Mouse (Mus musculus) midbrain, embryonic 15.5 days (tissue): Measurements from ENCODE around the gene Cd101. TPM values are rescaled to one million over a fixed set of nuclear protein-coding genes. Genes with fewer than 3 reads are reported as not detected.

Source experiments
- ATAC-seq: fragments of 200-750 bp; cut with Nextera tagmentation; replicated peaks from 2 replicates; pipeline ENCODE4 v1.8.0; 2017; ENCODE audit warnings: moderate TSS enrichment
- H3K27ac ChIP-seq: fragments of 300-500 bp; sonication (generic); 2 replicates; pipeline ENCODE4 v1.5.1; 2015; ENCODE audit warnings: mild to moderate bottlenecking, inconsistent platforms
- H3K27me3 ChIP-seq: fragments of 300-500 bp; sonication (generic); replicated peaks from 2 replicates; pipeline ENCODE4 v1.6.1; 2015; ENCODE audit warnings: inconsistent platforms
- H3K36me3 ChIP-seq: fragments of 300-500 bp; sonication (generic); replicated peaks from 2 replicates; pipeline ENCODE4 v1.6.1; 2015; ENCODE audit warnings: inconsistent platforms
- H3K4me1 ChIP-seq: fragments of 300-500 bp; sonication (generic); 2 replicates; pipeline ENCODE4 v1.6.1; 2015; ENCODE audit warnings: inconsistent platforms
- H3K4me2 ChIP-seq: fragments of 300-500 bp; sonication (generic); 2 replicates; pipeline ENCODE4 v1.6.1; 2015; ENCODE audit warnings: inconsistent platforms, mild to moderate bottlenecking, moderate library complexity
- H3K4me3 ChIP-seq: fragments of 300-500 bp; sonication (generic); 2 replicates; pipeline ENCODE4 v1.5.1; 2015; ENCODE audit warnings: mild to moderate bottlenecking, inconsistent platforms
- H3K9ac ChIP-seq: fragments of 300-500 bp; sonication (generic); 2 replicates; pipeline ENCODE4 v1.6.1; 2015; ENCODE audit warnings: mild to moderate bottlenecking, inconsistent platforms
- H3K9me3 ChIP-seq: fragments of 300-500 bp; sonication (generic); 2 replicates; pipeline ENCODE4 v1.6.1; 2016; ENCODE audit warnings: inconsistent platforms
- WGBS: fragments of 180-500 bp; shearing (Covaris S2); methylation state at CpG from one replicate; pipeline ENCODE4 v1.1.7; 2015; ENCODE audit warnings: mixed read lengths; 5-methylcytosine and 5-hydroxymethylcytosine counted together
- polyA plus RNA-seq: library from polyadenylated mRNA; unstranded; fragments of >200 nt; fragmentation: Nextera tagmentation; extraction: Ambion mirVana; gene quantifications from 2 replicates; pipeline ENCODE4 v1.2.1, GENCODE M21; 2015

Gene Cd101
- polyA plus RNA-seq, 1 experiment from 2014 or later, result not detected

- Histone ChIP-seq H3K4me3 (no peak overlapping the region), H3K9me3 (no peaks in the 10 kb centered on the region), H3K36me3 (no peaks in the 10 kb centered on the region), H3K4me1 (no peaks in the 10 kb centered on the region), H3K4me2 (no peak overlapping the region), H3K27ac (no peak overlapping the region), H3K9ac (no peak overlapping the region), H3K27me3 (no peaks in the 10 kb centered on the region)
- ATAC-seq, result no peak
- 94% methylated on average over 7 of the region's 7 CpGs for WGBS
Measured at GRCm38 (mm10) chr3:101061865-101062585, 32.7 kb upstream of the Cd101 start.

GRCm38 (mm10) chr3:101059214-101059613, 29.9 kb upstream of the Cd101 start:
- Histone ChIP-seq H3K27ac (no peak overlapping the region), H3K9me3 (no peaks in the 10 kb centered on the region), H3K4me3 (no peak overlapping the region), H3K9ac (no peak overlapping the region), H3K36me3 (no peaks in the 10 kb centered on the region), H3K27me3 (no peaks in the 10 kb centered on the region), H3K4me1 (no peaks in the 10 kb centered on the region), H3K4me2 (no peak overlapping the region)
- ATAC-seq, result no peak
- 82% methylated on average over 4 of the region's 4 CpGs for WGBS

DNA sequence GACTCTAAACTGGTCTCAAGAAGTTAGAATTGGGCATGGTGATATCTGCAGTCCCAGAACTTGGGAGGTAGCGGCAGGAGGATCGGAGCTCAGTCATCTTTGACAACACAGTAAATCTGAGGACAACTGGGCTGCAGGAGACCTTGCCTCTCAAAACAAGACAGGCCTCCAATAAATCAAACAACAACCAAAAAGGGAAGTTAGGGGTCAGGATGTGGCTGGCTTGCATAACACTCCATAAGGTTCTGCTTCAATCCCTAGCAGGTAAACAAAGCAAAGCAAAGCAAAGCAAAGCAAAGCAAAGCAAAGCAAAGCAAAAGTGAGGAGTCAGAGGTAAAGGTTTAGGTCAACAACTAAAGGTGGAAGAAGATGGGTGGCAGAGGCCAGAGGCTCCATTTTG, 28.8 kb upstream of the Cd101 start:
- no peaks in the 10 kb centered on the region for H3K4me1 ChIP-seq
- ATAC-seq, result no peak
- H3K4me3 ChIP-seq, result no peak overlapping the region
- H3K27me3 ChIP-seq, result no peaks in the 10 kb centered on the region
- no peak overlapping the region for H3K9ac ChIP-seq
- no peak overlapping the region for H3K27ac ChIP-seq
- no peak overlapping the region for H3K4me2 ChIP-seq
- no peaks in the 10 kb centered on the region for H3K36me3 ChIP-seq
- H3K9me3 ChIP-seq, result no peaks in the 10 kb centered on the region
- WGBS, result 97% methylated on average over 2 of the region's 2 CpGs

- no peak overlapping the region for H3K9ac ChIP-seq
Measured at GRCm38 (mm10) chr3:101055216-101055615, 25.9 kb upstream of the Cd101 start.

GRCm38 (mm10) chr3:101051601-101052000, 22.2 kb upstream of the Cd101 start:
- Histone ChIP-seq H3K27me3 (no peaks in the 10 kb centered on the region), H3K4me3 (no peak overlapping the region), H3K9me3 (no peaks in the 10 kb centered on the region), H3K27ac (no peak overlapping the region), H3K4me1 (peaks cover 5% of the 10 kb centered on the region; the same call in 1 of the 2 replicates), H3K36me3 (no peaks in the 10 kb centered on the region; the same call in 1 of the 2 replicates), H3K9ac (no peak overlapping the region), H3K4me2 (no peak overlapping the region)
- 77% methylated on average over 4 of the region's 4 CpGs for WGBS
- no peak for ATAC-seq

More at GRCm38 (mm10) chr3:101055216-101055615, 25.9 kb upstream of the Cd101 start:
- H3K4me1 ChIP-seq, result no peaks in the 10 kb centered on the region
- H3K9me3 ChIP-seq, result no peaks in the 10 kb centered on the region
- no peak overlapping the region for H3K4me3 ChIP-seq
- H3K27ac ChIP-seq, result no peak overlapping the region
- H3K4me2 ChIP-seq, result no peak overlapping the region
- H3K27me3 ChIP-seq, result no peaks in the 10 kb centered on the region
- no peak for ATAC-seq
- 91% methylated on average over 8 of the region's 8 CpGs for WGBS
- no peaks in the 10 kb centered on the region for H3K36me3 ChIP-seq

GRCm38 (mm10) chr3:101049997-101050396, 20.6 kb upstream of the Cd101 start:
- no peak for ATAC-seq
- Histone ChIP-seq H3K9me3 (no peaks in the 10 kb centered on the region), H3K36me3 (no peaks in the 10 kb centered on the region; the same call in 1 of the 2 replicates), H3K4me1 (peaks cover 5% of the 10 kb centered on the region; the same call in 1 of the 2 replicates), H3K27me3 (no peaks in the 10 kb centered on the region), H3K9ac (no peak overlapping the region), H3K4me2 (no peak overlapping the region), H3K27ac (no peak overlapping the region), H3K4me3 (no peak overlapping the region)
- WGBS, result 82% methylated on average over 9 of the region's 9 CpGs

DNA sequence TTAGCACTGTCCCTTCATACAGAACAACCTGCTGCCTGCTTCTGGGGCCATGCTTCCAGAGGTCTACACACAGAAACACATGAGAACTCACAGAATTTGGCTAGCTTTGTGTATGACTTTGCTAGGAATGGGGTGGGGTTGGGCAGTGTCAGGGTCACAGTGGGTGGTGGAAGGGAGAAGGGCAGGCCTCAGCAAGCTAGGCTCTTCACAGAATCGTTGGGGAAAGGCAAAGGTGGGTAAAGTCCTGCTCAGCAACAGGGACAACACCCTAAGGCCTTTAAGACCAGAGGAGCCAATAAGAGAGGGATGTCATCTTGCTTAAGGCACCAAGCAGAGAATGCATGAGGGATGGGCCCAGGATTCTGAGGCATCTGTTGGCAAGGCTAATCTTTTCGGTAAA, 19.4 kb upstream of the Cd101 start:
- Histone ChIP-seq H3K9ac (no peak overlapping the region), H3K4me3 (no peak overlapping the region), H3K4me1 (peaks cover 5% of the 10 kb centered on the region; the same call in 1 of the 2 replicates), H3K36me3 (no peaks in the 10 kb centered on the region; the same call in 1 of the 2 replicates), H3K27me3 (no peaks in the 10 kb centered on the region), H3K27ac (no peak overlapping the region), H3K4me2 (no peak overlapping the region), H3K9me3 (no peaks in the 10 kb centered on the region)
- 77% methylated on average over 2 of the region's 2 CpGs for WGBS
- no peak for ATAC-seq

- Histone ChIP-seq H3K9me3 (no peaks in the 10 kb centered on the region), H3K4me1 (peaks cover 5% of the 10 kb centered on the region; the same call in 1 of the 2 replicates), H3K4me2 (no peak overlapping the region), H3K36me3 (no peaks in the 10 kb centered on the region; the same call in 1 of the 2 replicates), H3K27me3 (no peaks in the 10 kb centered on the region), H3K9ac (no peak overlapping the region), H3K4me3 (no peak overlapping the region), H3K27ac (no peak overlapping the region)
- ATAC-seq, result no peak
- 77% methylated on average over 15 of the region's 15 CpGs for WGBS
Measured at GRCm38 (mm10) chr3:101047586-101048275, 18.4 kb upstream of the Cd101 start.

DNA sequence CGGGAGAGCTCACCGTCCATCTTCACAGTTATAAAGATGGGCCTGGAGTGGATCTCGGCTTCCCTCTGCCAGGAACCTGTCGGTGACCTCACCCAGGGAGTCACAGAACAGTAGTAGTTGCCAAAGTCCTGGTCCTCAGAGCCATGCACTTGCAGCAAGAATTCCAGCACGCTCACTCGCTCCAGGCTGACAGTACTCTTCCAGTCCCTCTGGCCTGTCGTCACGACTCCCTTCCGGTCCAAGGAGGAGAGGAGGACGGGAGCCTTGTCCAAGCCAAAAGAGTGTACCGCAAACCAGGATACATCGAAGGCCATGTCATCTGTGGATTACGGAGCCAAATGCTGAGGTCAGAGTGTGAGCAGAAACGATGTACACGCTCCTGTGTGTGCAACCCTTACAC, 16.1 kb upstream of the Cd101 start:
- Histone ChIP-seq H3K27me3 (no peaks in the 10 kb centered on the region), H3K36me3 (no peaks in the 10 kb centered on the region; the same call in 1 of the 2 replicates), H3K9ac (no peak overlapping the region), H3K27ac (no peak overlapping the region), H3K4me1 (peaks cover 11% of the 10 kb centered on the region), H3K9me3 (no peaks in the 10 kb centered on the region), H3K4me3 (no peak overlapping the region), H3K4me2 (no peak overlapping the region)
- WGBS, result 97% methylated on average over 15 of the region's 15 CpGs
- no peak for ATAC-seq

DNA sequence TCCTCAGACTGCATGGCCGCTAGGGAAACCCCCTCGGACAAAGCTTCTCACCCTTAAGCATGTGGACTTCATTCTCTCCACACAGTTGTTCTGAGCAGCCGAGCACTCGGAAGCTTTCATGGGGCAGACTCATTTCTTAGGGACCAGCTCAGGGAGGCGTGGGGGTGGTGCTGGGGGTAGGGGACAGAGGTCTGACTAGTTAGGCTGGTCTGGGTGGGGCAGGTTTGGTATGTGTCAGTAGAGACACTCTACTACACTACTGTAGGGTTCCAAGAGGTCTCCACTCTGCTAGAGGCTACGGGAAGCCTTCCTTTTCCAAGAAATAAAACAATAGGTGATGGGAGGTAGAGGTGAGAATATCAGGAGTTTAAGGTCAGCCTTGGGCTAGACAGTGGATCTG, 15.3 kb upstream of the Cd101 start:
- H3K9ac ChIP-seq, result no peak overlapping the region
- no peak for ATAC-seq
- H3K36me3 ChIP-seq, result no peaks in the 10 kb centered on the region; the same call in 1 of the 2 replicates
- no peaks in the 10 kb centered on the region for H3K27me3 ChIP-seq
- no peak overlapping the region for H3K27ac ChIP-seq
- no peak overlapping the region for H3K4me3 ChIP-seq
- no peaks in the 10 kb centered on the region for H3K9me3 ChIP-seq
- H3K4me2 ChIP-seq, result no peak overlapping the region
- peaks cover 11% of the 10 kb centered on the region for H3K4me1 ChIP-seq
- WGBS, result 89% methylated on average over 6 of the region's 6 CpGs

DNA sequence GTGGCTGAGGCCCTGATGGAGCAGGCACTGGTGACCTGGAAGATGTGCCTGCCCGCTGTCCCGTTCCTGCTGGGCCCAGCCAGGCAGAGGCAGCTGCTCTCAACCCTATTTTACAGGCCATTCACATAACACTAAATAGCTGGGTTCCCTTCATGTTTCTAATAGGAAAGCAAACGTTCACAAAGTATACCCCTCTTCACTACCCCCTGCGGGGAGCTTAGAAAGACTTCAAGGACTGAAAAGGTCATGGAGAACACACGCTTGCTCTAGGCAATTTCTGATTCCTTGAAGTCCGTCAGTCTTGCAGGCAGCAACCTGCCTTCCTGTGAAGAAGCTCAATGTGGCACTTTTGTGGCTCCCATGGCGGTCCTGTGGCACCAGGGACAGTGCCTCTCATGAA, 12.6 kb upstream of the Cd101 start:
- 52% methylated on average over 7 of the region's 7 CpGs for WGBS
- H3K4me1 ChIP-seq, result peaks cover 6% of the 10 kb centered on the region
- no peak overlapping the region for H3K27ac ChIP-seq
- H3K27me3 ChIP-seq, result no peaks in the 10 kb centered on the region
- ATAC-seq, result peak; percentile 16; the same call in 1 of the 2 replicates
- H3K9ac ChIP-seq, result no peak overlapping the region
- no peaks in the 10 kb centered on the region for H3K9me3 ChIP-seq
- no peaks in the 10 kb centered on the region for H3K36me3 ChIP-seq
- H3K4me2 ChIP-seq, result no peak overlapping the region
- H3K4me3 ChIP-seq, result no peak overlapping the region

GRCm38 (mm10) chr3:101037984-101038545, 8.7 kb upstream of the Cd101 start:
- Histone ChIP-seq H3K27me3 (no peaks in the 10 kb centered on the region), H3K4me3 (no peak overlapping the region), H3K4me1 (peaks cover 6% of the 10 kb centered on the region), H3K4me2 (no peak overlapping the region), H3K27ac (no peak overlapping the region), H3K9ac (no peak overlapping the region), H3K9me3 (no peaks in the 10 kb centered on the region), H3K36me3 (no peaks in the 10 kb centered on the region)
- 86% methylated on average over 5 of the region's 5 CpGs for WGBS
- no peak for ATAC-seq
